Mouse (Mus musculus) megakaryocyte, embryonic 14.5 days (primary cell): ENCODE results near the gene Hdac4. TPM values are rescaled to one million over a fixed set of nuclear protein-coding genes. Genes with fewer than 3 reads are reported as not detected.

Experiments
- H3K27me3 ChIP-seq: replicated peaks from 2 replicates; pipeline ENCODE3; 2012; ENCODE audit warnings: inconsistent platforms
- H3K36me3 ChIP-seq: replicated peaks from 2 replicates; pipeline ENCODE3; 2012; ENCODE audit warnings: low read length, inconsistent platforms, mixed read lengths
- H3K4me1 ChIP-seq: 2 replicates; pipeline ENCODE4 v1.6.1; 2012; ENCODE audit warnings: inconsistent platforms
- H3K4me3 ChIP-seq: replicated peaks from 2 replicates; pipeline ENCODE3; 2012; ENCODE audit warnings: moderate library complexity, mild to moderate bottlenecking, inconsistent platforms
- H3K9me3 ChIP-seq: 2 replicates; pipeline ENCODE4 v1.6.1; 2012; ENCODE audit warnings: inconsistent platforms
- FLI1 ChIP-seq: IDR thresholded peaks from 2 replicates; pipeline ENCODE4 v1.6.1; 2012; ENCODE audit warnings: low read length, inconsistent platforms, mixed read lengths
- GATA1 ChIP-seq: IDR thresholded peaks from 3 replicates; pipeline ENCODE4 v1.6.1; 2012; ENCODE audit warnings: mixed read lengths, low read length, inconsistent platforms, borderline replicate concordance
- polyA plus RNA-seq: library from polyadenylated mRNA; stranded (reverse); fragments of >175 nt; gene quantifications from 2 replicates; pipeline ENCODE4 v1.2.3, GENCODE M21; 2012; ENCODE audit warnings: low replicate concordance; ENCODE audit not compliant: insufficient read depth

Hdac4 gene
- polyA plus RNA-seq, 1 experiment: 3.6 TPM

- H3K36me3 ChIP-seq: peaks cover 95% of the 10 kb centered on the region
- no peaks in the 10 kb centered on the region for H3K9me3 ChIP-seq
- no peak for TF ChIP-seq FLI1
- H3K4me3 ChIP-seq: no peak overlapping the region
- H3K4me1 ChIP-seq: peaks cover 20% of the 10 kb centered on the region
- H3K27me3 ChIP-seq: no peaks in the 10 kb centered on the region
Measured at GRCm38 (mm10) chr1:91991597-91991996, 203.9 kb downstream of the Hdac4 start.

DNA sequence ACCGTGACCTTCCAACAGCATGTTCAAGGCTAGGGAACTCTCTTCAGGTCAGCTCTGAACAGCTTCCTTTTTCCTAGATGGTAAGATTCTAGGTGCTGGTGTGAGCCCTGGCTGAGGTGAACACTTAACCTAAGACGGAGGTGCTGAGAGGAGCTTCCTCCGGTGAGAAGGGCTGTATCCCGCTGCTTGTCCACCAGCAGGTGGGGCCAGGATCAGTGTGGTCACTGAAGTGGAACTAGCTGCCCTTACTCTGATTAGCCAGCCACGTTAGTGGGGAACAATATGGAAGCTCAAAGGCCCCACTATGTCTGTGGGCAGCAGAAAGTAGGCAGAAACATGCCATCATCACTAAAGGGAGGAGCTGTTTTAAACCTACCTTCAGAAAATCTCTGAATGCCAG, 204.6 kb downstream of the Hdac4 start:
- Histone ChIP-seq H3K36me3 (peaks cover 94% of the 10 kb centered on the region), H3K4me3 (no peak overlapping the region), H3K4me1 (peaks cover 28% of the 10 kb centered on the region), H3K9me3 (no peaks in the 10 kb centered on the region), H3K27me3 (no peaks in the 10 kb centered on the region)
- TF ChIP-seq GATA1 (no peak), FLI1 (no peak)

- Histone ChIP-seq H3K9me3 (no peaks in the 10 kb centered on the region), H3K36me3 (peaks cover 94% of the 10 kb centered on the region), H3K4me1 (peaks cover 44% of the 10 kb centered on the region), H3K4me3 (no peak overlapping the region), H3K27me3 (no peaks in the 10 kb centered on the region)
- TF ChIP-seq FLI1: no peak
- no peak for TF ChIP-seq GATA1
Measured at GRCm38 (mm10) chr1:91988866-91989265, 206.6 kb downstream of the Hdac4 start.

DNA sequence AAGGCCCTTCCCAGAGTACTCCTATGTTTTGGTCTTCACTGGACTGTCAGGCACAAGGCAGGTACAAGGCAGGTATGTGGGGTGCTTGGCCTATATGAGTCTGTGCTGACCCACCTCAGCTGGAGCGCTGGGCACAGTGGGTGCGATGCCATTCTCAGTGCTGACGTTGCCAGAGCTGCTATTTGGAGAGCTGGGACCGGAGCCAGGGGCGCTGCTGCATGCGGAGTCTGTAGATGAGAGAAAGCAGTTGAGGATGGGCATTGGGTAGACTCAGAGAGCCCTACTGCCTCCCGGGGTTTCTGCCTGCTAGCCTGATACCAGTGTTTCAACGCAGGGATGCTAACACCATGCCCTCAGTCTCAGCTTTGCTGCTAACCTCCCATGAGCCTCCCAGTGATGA, 208.1 kb downstream of the Hdac4 start:
- peak overlapping the region; percentile 16 for H3K4me3 ChIP-seq
- TF ChIP-seq GATA1 (no peak), FLI1 (no peak)
- peaks cover 94% of the 10 kb centered on the region for H3K36me3 ChIP-seq
- peaks cover 58% of the 10 kb centered on the region for H3K4me1 ChIP-seq
- H3K27me3 ChIP-seq: no peaks in the 10 kb centered on the region
- no peaks in the 10 kb centered on the region for H3K9me3 ChIP-seq

GRCm38 (mm10) chr1:91985783-91986182, 209.7 kb downstream of the Hdac4 start:
- TF ChIP-seq FLI1: no peak
- TF ChIP-seq GATA1: no peak
- no peaks in the 10 kb centered on the region for H3K27me3 ChIP-seq
- no peak overlapping the region for H3K4me3 ChIP-seq
- peaks cover 66% of the 10 kb centered on the region for H3K4me1 ChIP-seq
- H3K36me3 ChIP-seq: peaks cover 95% of the 10 kb centered on the region
- no peaks in the 10 kb centered on the region for H3K9me3 ChIP-seq

DNA sequence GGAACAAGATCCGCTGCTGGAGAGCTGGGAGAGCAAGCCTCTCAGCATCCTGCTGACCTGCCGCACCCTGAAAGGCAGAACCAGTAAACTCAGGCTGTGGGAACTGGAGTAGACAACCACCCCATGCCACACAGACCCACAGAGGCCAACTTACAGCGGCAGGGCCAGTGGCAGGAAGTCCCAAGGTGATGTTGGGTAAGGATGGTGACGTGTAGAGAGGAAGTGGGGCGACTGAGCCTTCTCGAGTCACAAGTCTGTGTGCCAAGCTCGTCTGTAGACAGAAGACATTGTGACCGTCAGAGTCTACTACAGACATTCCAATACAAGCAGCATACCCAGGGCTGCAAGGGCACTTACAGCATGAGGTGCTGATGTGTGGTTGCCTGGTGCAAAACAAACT, 211.0 kb downstream of the Hdac4 start:
- Histone ChIP-seq H3K36me3 (peaks cover 94% of the 10 kb centered on the region), H3K9me3 (no peaks in the 10 kb centered on the region), H3K4me3 (peak overlapping the region; percentile 38), H3K4me1 (peaks cover 66% of the 10 kb centered on the region), H3K27me3 (no peaks in the 10 kb centered on the region)
- TF ChIP-seq GATA1: no peak

DNA sequence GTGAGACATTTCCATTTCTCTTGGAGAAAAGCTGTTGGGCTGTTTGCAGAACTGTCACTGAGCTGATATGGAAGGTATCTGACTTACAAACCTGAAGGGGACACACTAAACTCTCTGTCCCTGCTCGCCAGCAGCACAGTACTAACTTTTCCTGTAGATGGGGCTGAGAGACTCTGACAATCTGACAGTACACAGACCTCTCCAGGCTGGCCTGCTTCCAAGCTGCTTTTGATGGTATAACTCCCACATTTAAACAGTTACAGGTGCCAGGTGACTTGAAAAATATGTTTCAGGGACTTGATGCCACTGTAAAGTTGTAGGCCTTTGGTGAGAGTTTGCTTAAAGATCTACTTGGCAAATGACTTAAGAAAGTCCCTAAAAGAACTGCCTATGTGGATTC, 214.1 kb downstream of the Hdac4 start:
- Histone ChIP-seq H3K4me1 (peaks cover 48% of the 10 kb centered on the region), H3K36me3 (peaks cover 92% of the 10 kb centered on the region), H3K9me3 (no peaks in the 10 kb centered on the region), H3K4me3 (no peak overlapping the region), H3K27me3 (no peaks in the 10 kb centered on the region)
- TF ChIP-seq GATA1 (no peak), FLI1 (no peak)

GRCm38 (mm10) chr1:91978443-91978842, 217.1 kb downstream of the Hdac4 start:
- H3K27me3 ChIP-seq: no peaks in the 10 kb centered on the region
- TF ChIP-seq FLI1 (no peak), GATA1 (no peak)
- no peak overlapping the region for H3K4me3 ChIP-seq
- peaks cover 22% of the 10 kb centered on the region for H3K4me1 ChIP-seq
- H3K36me3 ChIP-seq: peaks cover 91% of the 10 kb centered on the region
- no peaks in the 10 kb centered on the region for H3K9me3 ChIP-seq

- Histone ChIP-seq H3K4me3 (no peak overlapping the region), H3K27me3 (no peaks in the 10 kb centered on the region), H3K9me3 (no peaks in the 10 kb centered on the region), H3K36me3 (peaks cover 97% of the 10 kb centered on the region), H3K4me1 (peaks cover 19% of the 10 kb centered on the region)
- TF ChIP-seq FLI1 (no peak), GATA1 (no peak)
Measured at GRCm38 (mm10) chr1:91968710-91969379, 226.7 kb downstream of the Hdac4 start.

DNA sequence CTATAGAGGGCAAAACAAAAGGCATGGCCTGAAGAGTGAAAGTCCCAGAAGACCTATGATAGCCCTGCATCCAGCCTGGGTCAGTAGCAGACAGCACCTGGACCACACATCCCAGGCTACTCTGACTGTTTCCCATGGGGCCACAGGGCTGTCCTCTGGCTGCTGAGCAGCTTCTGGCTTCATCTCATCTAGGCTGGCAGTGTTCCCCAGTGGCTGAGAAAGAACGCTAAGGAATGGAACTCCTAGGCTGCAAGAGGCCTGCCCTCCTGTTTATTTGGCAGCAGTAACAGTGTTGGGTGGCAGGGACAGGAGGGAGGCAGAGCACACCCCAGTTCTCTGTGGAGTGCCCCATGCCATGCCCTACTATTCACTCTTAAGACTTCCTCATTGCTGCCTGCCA, 228.5 kb downstream of the Hdac4 start:
- no peak for TF ChIP-seq GATA1
- no peak for TF ChIP-seq FLI1
- H3K4me3 ChIP-seq: no peak overlapping the region
- peaks cover 91% of the 10 kb centered on the region for H3K36me3 ChIP-seq
- H3K9me3 ChIP-seq: no peaks in the 10 kb centered on the region
- no peaks in the 10 kb centered on the region for H3K27me3 ChIP-seq
- H3K4me1 ChIP-seq: peaks cover 19% of the 10 kb centered on the region

- Histone ChIP-seq H3K4me1 (peaks cover 35% of the 10 kb centered on the region), H3K27me3 (no peaks in the 10 kb centered on the region), H3K9me3 (no peaks in the 10 kb centered on the region), H3K36me3 (peaks cover 90% of the 10 kb centered on the region), H3K4me3 (no peak overlapping the region)
- TF ChIP-seq FLI1 (no peak), GATA1 (no peak)
Measured at GRCm38 (mm10) chr1:91964486-91965335, 230.8 kb downstream of the Hdac4 start.
